Mouse (Mus musculus) spleen, postnatal 10 days (tissue): ENCODE measurements around the gene Lrrc3.

ENCODE experiments used
- DNase-seq, 2 experiments: peaks; one replicate each; pipeline ENCODE4 v3.0.0; 2021 to 2022; ENCODE audit warnings: low spot score in 2 of 2

Lrrc3 gene

DNA sequence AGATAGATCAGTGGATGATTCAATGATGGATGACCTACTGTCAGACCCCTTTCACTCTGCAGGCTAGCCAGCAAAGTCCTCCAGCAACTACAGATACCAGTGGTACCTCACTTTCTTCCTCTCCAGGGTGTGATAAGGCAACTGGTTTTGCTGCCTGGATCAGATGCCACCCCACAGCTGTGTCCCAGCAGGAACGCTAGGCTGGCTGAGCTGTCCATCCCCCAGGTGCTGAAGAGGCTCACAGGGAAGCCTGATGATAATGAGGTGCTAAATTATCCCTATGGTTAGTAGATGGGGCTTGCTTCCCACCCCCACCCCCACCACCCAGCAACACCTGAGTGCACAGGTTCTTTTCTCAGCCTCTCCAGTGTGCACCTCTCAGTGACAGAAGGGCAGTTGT lies 34.8 kb downstream of the Lrrc3 start:
- DNase-seq, result no peak

GRCm38 (mm10) chr10:77864762-77865143 lies 37.6 kb downstream of the Lrrc3 start:
- DNase-seq, result no peak

GRCm38 (mm10) chr10:77864067-77864761 lies 38.1 kb downstream of the Lrrc3 start:
- DNase-seq, result peak in 1 of 2 experiments; percentile 47

GRCm38 (mm10) chr10:77861675-77862074 lies 40.7 kb downstream of the Lrrc3 start, which contains the start of gene Gm3285:
Gm3285 (plus strand) TSS chr10:77861975.
- no peak for DNase-seq

DNA sequence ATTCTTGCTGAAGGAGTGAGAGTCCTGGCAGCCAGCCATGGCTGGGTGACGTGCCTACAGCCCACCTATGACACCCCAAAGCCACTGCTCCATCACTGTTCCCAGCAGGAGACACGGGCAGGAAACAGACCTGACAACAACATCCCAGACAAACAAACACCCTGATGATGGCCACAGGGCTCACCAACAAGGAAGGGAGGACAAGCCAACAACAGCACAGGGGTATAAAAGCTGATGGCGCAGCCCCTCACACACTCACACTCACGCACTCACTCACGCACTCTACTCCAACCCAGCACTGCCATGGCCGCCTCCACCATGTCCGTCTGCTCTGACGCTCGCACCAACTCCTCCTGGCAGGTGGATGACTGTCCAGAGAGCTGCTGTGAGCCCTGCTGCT lies 49.8 kb downstream of the Lrrc3 start, which contains the start of gene Gm10318:
Gene Gm10318 (plus strand): TSS at position 301 of the 400 bp plus-strand sequence.
- DNase-seq, result no peak
